Mouse (Mus musculus): ENCODE results near the gene Bace1. TPM values are rescaled to one million over a fixed set of nuclear protein-coding genes. Genes with fewer than 3 reads are reported as not detected.

The Bace1 gene
- 100 to 1,000 TPM; 108 to 111 TPM for total RNA-seq (2021)
- long read RNA-seq, experiment 1, full-length matches to known transcripts: 98 of 179 reads
- long read RNA-seq, experiment 1, partial matches to known transcripts: 16 of 179 reads
- long read RNA-seq, experiment 1, other reads (novel, unspliced or antisense): 65 of 179 reads
- long read RNA-seq, experiment 2, full-length matches to known transcripts: 90 of 173 reads
- long read RNA-seq, experiment 2, partial matches to known transcripts: 20 of 173 reads
- long read RNA-seq, experiment 2, other reads (novel, unspliced or antisense): 63 of 173 reads

GRCm38 (mm10) chr9:45838434-45839138, at the start of gene Bace1:
Gene Bace1, plus strand, starts transcription at chr9:45838580.
- intact Hi-C loops (cut with DNase I): no loop called here
- DNase-seq (ENCODE audit: low spot score in 2 of 2): peak; percentile 86 to 92

GRCm38 (mm10) chr9:45791456-45792142, 46.8 kb upstream of the Bace1 start:
- DNase-seq (ENCODE audit: low spot score in 2 of 2): no peak
- intact Hi-C loops (cut with DNase I): no loop called here

DNA sequence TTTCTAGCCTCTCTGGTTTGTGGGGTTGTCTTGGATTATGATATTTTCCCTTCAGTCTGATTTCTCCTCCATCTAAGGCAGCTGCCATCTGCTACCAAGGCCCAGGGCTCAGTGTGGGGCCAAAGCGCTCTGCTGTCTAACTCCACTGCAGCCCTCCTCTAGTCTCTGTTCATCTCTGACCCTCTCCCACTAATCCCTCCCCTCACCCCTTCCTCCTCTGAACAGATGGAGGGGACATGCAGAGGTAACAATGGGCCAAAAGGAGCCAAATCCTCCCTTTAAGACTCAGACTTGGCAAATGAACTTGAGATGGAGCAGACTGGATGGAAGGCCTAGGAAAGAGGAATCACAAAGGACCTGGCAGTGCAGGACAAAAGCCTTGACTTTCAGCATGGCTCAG, 46.1 kb upstream of the Bace1 start:
- DNase-seq (ENCODE audit: low spot score in 2 of 2): no peak
- intact Hi-C loops (cut with DNase I): no loop called here

DNA sequence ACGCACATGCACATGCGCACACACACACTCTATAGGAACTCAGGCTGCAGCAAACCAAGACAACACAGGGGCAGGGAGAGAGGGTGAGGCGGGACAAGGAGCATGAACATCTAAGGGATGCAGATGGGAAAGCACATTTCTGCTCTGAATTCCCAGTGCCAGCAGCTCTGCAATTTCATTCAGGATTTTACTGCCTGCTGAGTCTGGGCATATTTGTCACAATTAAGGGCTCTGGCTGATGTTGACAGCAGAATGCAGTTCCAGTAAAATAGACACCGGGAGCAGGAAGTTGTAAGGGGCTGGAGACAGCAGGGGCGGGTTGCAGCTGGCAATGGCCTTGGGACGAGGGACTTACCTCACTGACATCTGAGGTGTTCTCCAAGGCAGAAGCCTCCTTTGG, 44.7 kb upstream of the Bace1 start:
- intact Hi-C loops (cut with DNase I): no loop called here
- no peak for DNase-seq (ENCODE audit: low spot score in 2 of 2)

GRCm38 (mm10) chr9:45795722-45796121, 42.7 kb upstream of the Bace1 start:
- DNase-seq (ENCODE audit: low spot score in 2 of 2): no peak
- intact Hi-C loops (cut with DNase I): no loop called here

- intact Hi-C loops (cut with DNase I): no loop called here
- DNase-seq (ENCODE audit: low spot score in 2 of 2): no peak
Measured at GRCm38 (mm10) chr9:45797271-45797670, 41.1 kb upstream of the Bace1 start.

DNA sequence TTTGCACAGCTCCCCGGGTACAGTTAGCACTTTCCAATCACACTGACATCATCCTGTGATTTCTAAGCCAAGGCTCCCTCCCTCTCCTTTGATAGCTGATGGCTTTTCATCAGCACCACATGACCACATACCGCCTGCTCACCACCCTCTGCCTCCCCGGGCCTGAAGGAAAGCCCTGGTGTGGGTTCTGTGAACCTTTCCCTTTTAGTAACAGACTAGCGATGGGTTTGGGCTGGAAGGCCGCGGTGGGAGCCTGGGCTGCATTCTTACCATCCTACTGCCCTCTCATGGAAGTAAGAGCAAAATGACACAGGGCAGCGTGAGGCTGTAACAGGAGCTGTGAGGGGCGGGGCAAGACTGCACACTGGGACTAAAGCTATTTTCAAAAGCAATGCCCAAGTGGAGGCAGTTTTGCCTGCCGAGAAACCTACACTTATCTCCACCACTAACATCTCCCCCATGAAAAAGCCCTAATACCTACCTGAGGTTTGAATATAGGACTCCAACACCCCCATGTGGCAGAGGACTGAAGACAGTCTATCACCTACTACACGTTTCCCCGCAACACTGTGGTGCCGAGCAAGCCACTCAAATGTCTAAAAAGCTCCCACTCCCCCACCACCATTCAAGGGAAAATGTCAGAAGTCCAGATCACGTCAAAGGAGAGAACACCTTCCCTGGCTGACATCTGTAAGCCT, 39.8 kb upstream of the Bace1 start:
- DNase-seq (ENCODE audit: low spot score in 2 of 2): peak; percentile 34 to 44
- intact Hi-C loops (cut with DNase I): no loop called here

DNA sequence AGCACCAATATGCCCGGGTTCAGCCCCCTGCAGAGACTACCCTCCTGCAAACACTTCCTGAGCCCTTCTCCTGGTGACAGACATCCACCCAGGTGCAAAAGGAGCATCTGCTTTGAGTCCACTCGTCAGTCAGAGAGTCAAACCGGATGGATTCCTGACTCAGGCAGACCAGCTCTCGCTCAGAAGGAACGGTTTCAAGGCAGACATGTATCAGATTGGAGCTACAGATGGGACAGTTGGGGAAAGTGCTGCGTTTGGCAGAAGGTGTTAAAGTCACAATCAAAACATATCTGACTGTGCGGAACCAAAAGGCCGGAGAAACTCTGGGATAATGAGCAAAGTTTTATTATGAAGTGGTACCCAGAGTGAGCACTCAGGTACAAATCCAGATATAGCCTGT, 39.0 kb upstream of the Bace1 start:
- DNase-seq (ENCODE audit: low spot score in 2 of 2): peak in 1 of 2 experiments; percentile 18
- intact Hi-C loops (cut with DNase I): no loop called here

GRCm38 (mm10) chr9:45803070-45803774, 35.2 kb upstream of the Bace1 start:
- no peak for DNase-seq (ENCODE audit: low spot score in 2 of 2)
- intact Hi-C loops (cut with DNase I): no loop called here

DNA sequence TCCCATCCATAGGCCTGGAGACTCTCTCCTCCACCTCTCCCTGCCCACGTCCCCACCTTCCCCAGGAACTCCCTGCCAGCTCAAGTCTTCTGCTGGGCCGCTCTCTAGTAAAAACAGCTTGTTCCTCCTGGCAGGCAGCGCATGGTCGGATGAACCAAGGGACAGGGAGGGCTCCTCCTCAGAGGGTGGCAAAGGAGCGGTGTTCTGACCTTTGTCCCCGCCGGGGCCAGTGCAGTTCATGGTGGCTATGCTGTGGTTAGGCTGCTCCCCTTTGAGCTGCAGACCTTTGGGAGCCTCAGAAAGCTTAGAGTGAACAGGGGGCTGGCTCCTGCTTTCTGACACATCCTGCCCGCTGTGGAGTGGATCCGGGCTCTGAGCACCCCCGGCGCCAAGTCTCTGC, 31.5 kb upstream of the Bace1 start:
- DNase-seq (ENCODE audit: low spot score in 2 of 2): no peak
- intact Hi-C loops (cut with DNase I): no loop called here

- no peak for DNase-seq (ENCODE audit: low spot score in 2 of 2)
- intact Hi-C loops (cut with DNase I): no loop called here
Measured at GRCm38 (mm10) chr9:45807337-45807736, 31.0 kb upstream of the Bace1 start.

DNA sequence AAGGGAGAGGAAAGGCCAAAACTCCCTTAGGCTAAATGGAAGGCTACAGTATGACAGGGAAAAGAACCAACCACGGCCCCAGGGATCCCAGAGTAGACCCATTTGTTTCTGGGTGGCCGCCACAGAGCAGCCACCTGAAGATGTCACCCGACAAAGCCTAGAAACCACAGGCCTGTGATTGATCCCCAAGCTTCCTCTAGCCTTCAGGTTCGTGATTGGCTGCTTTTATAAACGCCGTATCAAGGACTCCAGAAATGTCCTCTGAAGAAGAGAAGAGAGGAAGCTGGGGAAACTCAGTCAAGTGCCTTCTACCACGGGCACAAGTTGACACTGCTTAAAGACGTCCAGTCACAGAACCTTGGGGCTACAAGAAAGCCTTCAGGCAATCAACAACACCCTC, 30.6 kb upstream of the Bace1 start:
- intact Hi-C loops (cut with DNase I): no loop called here
- no peak for DNase-seq (ENCODE audit: low spot score in 2 of 2)

DNA sequence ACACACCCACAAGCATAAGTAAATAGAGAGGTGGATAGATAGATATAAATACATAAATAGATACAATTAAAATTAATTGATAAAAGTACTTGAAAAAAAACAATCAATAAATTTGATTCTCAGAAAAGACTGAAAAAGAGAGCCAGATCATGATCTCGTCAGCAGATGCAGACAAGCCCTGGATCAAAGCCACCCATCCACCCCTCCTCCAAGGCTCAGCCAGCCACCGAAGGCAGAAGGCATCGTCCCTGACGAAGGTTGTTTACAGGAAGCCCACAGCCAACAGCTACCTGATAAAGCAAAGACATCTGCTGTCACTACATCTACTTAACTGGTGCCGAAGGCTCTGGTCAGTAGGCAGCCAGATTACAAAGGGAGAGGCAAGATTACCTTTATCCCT, 26.4 kb upstream of the Bace1 start:
- intact Hi-C loops (cut with DNase I): no loop called here
- DNase-seq (ENCODE audit: low spot score in 2 of 2): no peak

GRCm38 (mm10) chr9:45815113-45815512, 23.3 kb upstream of the Bace1 start:
- peak; percentile 68 to 85 for DNase-seq (ENCODE audit: low spot score in 2 of 2)
- intact Hi-C loops (cut with DNase I): no loop called here

DNA sequence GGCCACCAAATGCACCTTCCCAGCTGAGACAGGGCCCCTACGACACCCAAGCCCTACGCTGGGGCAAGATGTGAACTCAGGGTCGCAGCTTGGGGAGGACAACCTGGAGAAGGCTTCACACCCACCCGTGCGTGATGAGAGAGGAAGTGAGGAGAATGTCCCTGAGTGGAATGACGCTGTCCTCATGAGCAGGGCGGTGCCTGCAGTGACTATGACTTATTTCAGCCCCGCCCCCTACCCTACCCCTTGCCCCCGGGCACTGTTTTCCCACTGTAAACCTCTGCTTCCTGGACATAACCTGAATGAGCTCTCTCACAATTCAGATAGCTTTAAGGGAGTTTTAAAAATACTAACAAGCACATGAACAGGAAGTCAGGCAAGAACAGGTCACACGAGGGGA, 22.9 kb upstream of the Bace1 start:
- intact Hi-C loops (cut with DNase I): no loop called here

GRCm38 (mm10) chr9:45818406-45819011, 19.9 kb upstream of the Bace1 start:
- DNase-seq (ENCODE audit: low spot score in 2 of 2): no peak
- intact Hi-C loops (cut with DNase I): no loop called here

More for the DNA sequence above, 22.9 kb upstream of the Bace1 start:
- DNase-seq (ENCODE audit: low spot score in 2 of 2): no peak

DNA sequence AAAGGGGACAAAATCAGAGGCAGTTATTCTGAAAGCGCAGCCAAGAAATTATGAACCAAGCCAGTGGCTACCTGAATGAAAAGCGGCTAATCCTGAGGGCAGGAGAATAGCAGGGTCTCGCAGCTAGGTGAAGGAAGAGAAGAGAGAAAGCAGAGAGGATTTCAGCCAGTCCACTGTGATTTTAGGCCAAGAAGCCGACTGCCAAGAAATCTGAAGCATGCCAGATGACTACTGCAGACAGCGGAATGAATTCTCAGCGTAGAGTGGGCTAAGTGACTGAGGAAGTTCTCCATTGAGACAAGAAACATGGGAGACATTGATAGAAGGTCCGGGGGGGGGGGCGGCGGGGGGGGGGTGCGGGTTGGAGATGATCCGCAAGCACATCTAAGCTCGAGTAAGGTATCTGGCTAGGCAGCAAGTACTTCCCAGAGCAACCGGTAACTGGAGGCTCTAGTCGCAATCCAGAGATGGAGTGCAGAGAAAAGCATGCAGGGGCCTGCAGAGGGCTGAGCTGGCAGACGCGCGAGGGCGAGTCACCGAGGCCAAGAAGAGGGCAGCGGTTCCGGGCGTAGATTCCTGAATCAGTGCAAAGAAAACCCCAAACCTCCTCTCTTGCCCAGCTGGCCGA, 10.6 kb upstream of the Bace1 start:
- intact Hi-C loops (cut with DNase I): loop anchor here (10.0 kb wide), 1 partner anchor 413 kb away; no protein-coding TSS in a partner anchor
- no peak for DNase-seq (ENCODE audit: low spot score in 2 of 2)

DNA sequence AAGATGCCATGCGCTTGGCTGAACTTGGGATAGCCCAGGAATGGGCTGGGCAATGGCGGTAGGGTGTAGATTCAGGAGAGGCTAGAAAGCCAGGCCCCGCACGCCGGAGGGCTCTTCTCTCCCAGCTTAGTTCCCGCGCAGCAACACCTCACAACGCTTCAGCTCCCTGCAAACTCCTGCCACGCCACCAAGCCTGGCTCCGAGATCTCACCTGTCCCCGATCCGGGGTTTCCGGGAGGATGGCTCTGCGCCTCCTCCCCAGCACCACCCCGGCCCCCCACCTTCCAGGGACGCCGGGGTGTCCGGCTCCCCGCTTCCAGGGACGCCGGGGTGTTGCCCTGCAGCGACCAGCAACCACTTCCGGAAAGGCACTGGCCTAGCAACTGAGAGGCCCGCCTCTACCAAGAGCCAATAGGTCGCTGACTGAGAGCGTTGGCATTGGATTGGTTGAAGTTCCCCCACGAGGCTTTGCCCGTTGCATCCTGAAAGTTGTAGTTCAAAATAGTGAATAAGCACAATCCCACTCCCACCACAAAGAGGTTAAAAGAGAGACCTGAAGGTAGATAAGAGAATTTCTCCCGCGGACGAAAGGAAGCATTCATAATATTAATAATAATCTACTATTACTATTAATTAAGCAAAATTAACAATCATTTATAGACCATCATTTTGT, 10.0 kb upstream of the Bace1 start, which contains the start of gene Cep164:
Gene Cep164 (minus strand): TSS at position 401 of the 673 bp plus-strand sequence.
- intact Hi-C loops (cut with DNase I): loop anchor here (10.0 kb wide), 1 partner anchor 414 kb away; no protein-coding TSS in a partner anchor
- DNase-seq (ENCODE audit: low spot score in 2 of 2): peak; percentile 88 to 90

Data from left cerebral cortex, postnatal 14 days (tissue).